Mouse (Mus musculus) intestine, embryonic 16.5 days (tissue): ENCODE data around the gene Fgf6. TPM values are rescaled to one million over a fixed set of nuclear protein-coding genes. Genes with fewer than 3 reads are reported as not detected.

Experiments used
- ATAC-seq: fragments of 200-750 bp; cut with Nextera tagmentation; 2 replicates; pipeline ENCODE4 v1.8.0; 2017; ENCODE audit warnings: moderate TSS enrichment, moderate library complexity
- H3K27ac ChIP-seq: fragments of 300-500 bp; sonication (generic); 2 replicates; pipeline ENCODE4 v1.5.1; 2014; ENCODE audit warnings: mild to moderate bottlenecking, low read length
- H3K27me3 ChIP-seq: fragments of 300-500 bp; sonication (generic); replicated peaks from 2 replicates; pipeline ENCODE4 v1.6.1; 2014; ENCODE audit warnings: low read length, control low read depth, mixed read lengths; ENCODE audit not compliant: control insufficient read depth, insufficient read depth
- H3K36me3 ChIP-seq: fragments of 300-500 bp; sonication (generic); 2 replicates; pipeline ENCODE4 v1.6.1; 2014; ENCODE audit warnings: low read length, control low read depth; ENCODE audit not compliant: control insufficient read depth, insufficient read depth
- H3K4me1 ChIP-seq: fragments of 300-500 bp; sonication (generic); 2 replicates; pipeline ENCODE4 v1.6.1; 2014; ENCODE audit warnings: low read length, control low read depth, mixed read lengths; ENCODE audit not compliant: control insufficient read depth, insufficient read depth
- H3K4me2 ChIP-seq: fragments of 300-500 bp; sonication (generic); 2 replicates; pipeline ENCODE4 v1.6.1; 2014; ENCODE audit warnings: low read depth, low read length, control low read depth
- H3K4me3 ChIP-seq: fragments of 300-500 bp; sonication (generic); 2 replicates; pipeline ENCODE4 v1.5.1; 2014; ENCODE audit warnings: mild to moderate bottlenecking, low read length
- H3K9ac ChIP-seq: fragments of 300-500 bp; sonication (generic); 2 replicates; pipeline ENCODE4 v1.6.1; 2014; ENCODE audit warnings: low read depth, low read length
- H3K9me3 ChIP-seq: fragments of 300-500 bp; sonication (generic); 2 replicates; pipeline ENCODE4 v1.6.1; 2016; ENCODE audit warnings: low read length, control low read depth; ENCODE audit not compliant: control insufficient read depth
- WGBS: fragments of 180-500 bp; shearing (Covaris S2); extraction: QIAGEN DNeasy Blood & Tissue Kit; methylation state at CpG from one replicate; pipeline ENCODE4 v1.1.7; 2014; 5-methylcytosine and 5-hydroxymethylcytosine counted together
- polyA plus RNA-seq: library from polyadenylated mRNA; unstranded; fragments of >200 nt; fragmentation: Nextera tagmentation; extraction: Ambion mirVana; gene quantifications from 2 replicates; pipeline ENCODE4 v1.2.1, GENCODE M21; 2015

Gene Fgf6
- polyA plus RNA-seq: not detected in 2 replicates

- 77% methylated on average over 26 of the region's 26 CpGs for WGBS
- Histone ChIP-seq H3K27me3 (peaks cover 10% of the 10 kb centered on the region; the same call in 1 of the 2 replicates), H3K27ac (no peak within 1 kb of the TSS), H3K36me3 (no peaks in the 10 kb centered on the region), H3K9ac (no peak within 1 kb of the TSS), H3K9me3 (no peaks in the 10 kb centered on the region), H3K4me1 (no peaks in the 10 kb centered on the region), H3K4me2 (no peak within 1 kb of the TSS), H3K4me3 (no peak within 1 kb of the TSS)
- no peak for ATAC-seq
Measured at GRCm38 (mm10) chr6:127014906-127015770, at the start of gene Fgf6. Gene Fgf6, plus strand, starts transcription at chr6:127015586.

DNA sequence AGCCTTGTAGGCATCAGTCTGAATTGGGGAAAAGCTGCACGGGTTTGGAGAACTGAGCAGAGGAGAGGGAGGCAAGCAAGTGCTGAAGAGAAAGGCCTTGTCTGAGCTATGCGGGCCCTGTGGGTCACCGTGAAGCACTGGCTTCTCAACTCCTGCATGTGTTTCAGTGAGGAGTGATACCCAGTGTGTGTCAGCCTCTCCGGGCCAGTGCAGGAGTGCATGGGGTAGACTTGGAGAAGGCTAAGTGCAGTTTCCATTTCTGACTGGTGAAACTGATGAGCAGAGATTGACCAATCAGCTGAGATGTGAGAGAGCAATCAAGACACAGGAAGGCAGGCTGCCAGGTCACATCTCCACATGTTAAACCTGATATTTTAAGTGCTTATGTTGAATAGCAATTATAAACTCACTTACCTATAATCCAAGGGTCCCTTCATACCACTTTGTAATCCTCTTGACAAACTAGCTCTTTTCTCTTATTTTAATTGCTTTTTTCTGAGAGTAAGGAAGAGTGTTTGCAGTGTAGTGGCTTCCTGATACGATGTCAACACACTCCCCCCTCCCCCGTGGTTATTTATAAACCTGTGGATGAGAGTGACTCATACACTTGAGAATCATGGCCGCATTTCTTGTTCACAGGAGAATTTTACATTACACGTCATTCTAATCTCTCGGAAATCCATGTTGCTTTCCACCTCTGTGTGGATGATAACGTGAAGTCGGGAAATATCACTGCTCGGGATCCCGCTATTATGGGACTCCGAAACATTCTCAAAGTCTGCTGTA is 49.0 kb upstream of the Fgf6 start:
- 82% methylated on average over 14 of the region's 14 CpGs for WGBS
- Histone ChIP-seq H3K4me3 (no peak overlapping the region), H3K9me3 (no peaks in the 10 kb centered on the region), H3K4me1 (no peaks in the 10 kb centered on the region), H3K4me2 (no peak overlapping the region), H3K27ac (no peak overlapping the region), H3K27me3 (no peaks in the 10 kb centered on the region), H3K9ac (no peak overlapping the region), H3K36me3 (no peaks in the 10 kb centered on the region)
- no peak for ATAC-seq

GRCm38 (mm10) chr6:126981539-126982234 is 33.7 kb upstream of the Fgf6 start:
- 64% methylated on average over 5 of the region's 5 CpGs for WGBS

DNA sequence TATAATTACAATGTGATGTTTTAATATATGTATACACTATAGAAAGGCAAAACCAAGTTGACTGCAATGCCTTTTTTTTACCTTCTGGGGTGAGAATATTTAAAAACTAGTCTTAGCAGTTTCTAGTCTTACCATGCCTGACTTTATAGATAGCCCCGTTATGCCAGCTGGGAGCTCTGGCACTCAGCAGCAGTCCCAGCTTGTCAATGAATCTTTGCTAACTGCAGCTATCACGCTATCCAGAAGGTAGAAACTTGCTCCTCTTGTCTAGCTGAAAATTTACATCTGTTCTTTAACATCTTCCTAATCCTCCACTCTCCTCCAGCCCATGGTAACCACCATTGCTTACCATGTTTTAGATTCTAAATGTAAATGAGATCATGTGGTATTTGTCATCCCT is 21.7 kb upstream of the Fgf6 start:
- WGBS: 61% methylated on average over 2 of the region's 2 CpGs
- no peak overlapping the region for H3K27ac ChIP-seq
- no peaks in the 10 kb centered on the region for H3K36me3 ChIP-seq
- no peaks in the 10 kb centered on the region for H3K9me3 ChIP-seq
- H3K9ac ChIP-seq: no peak overlapping the region
- no peaks in the 10 kb centered on the region for H3K4me1 ChIP-seq
- no peak for ATAC-seq
- H3K4me3 ChIP-seq: no peak overlapping the region
- H3K4me2 ChIP-seq: no peak overlapping the region
- H3K27me3 ChIP-seq: no peaks in the 10 kb centered on the region

More at GRCm38 (mm10) chr6:126981539-126982234, 33.7 kb upstream of the Fgf6 start:
- H3K9ac ChIP-seq: no peak overlapping the region
- H3K27ac ChIP-seq: no peak overlapping the region
- no peak for ATAC-seq
- no peak overlapping the region for H3K4me2 ChIP-seq
- H3K36me3 ChIP-seq: no peaks in the 10 kb centered on the region; the same call in 1 of the 2 replicates
- no peaks in the 10 kb centered on the region for H3K9me3 ChIP-seq
- H3K4me3 ChIP-seq: no peak overlapping the region
- no peaks in the 10 kb centered on the region for H3K4me1 ChIP-seq
- H3K27me3 ChIP-seq: no peaks in the 10 kb centered on the region

GRCm38 (mm10) chr6:126995494-126995893 is 19.9 kb upstream of the Fgf6 start:
- Histone ChIP-seq H3K27ac (no peak overlapping the region), H3K4me2 (no peak overlapping the region), H3K9ac (no peak overlapping the region), H3K4me3 (no peak overlapping the region), H3K9me3 (no peaks in the 10 kb centered on the region), H3K27me3 (no peaks in the 10 kb centered on the region), H3K36me3 (no peaks in the 10 kb centered on the region), H3K4me1 (no peaks in the 10 kb centered on the region)
- WGBS: 92% methylated on average over 3 of the region's 3 CpGs
- no peak for ATAC-seq

GRCm38 (mm10) chr6:126996399-126996798 is 19.0 kb upstream of the Fgf6 start:
- H3K4me1 ChIP-seq: no peaks in the 10 kb centered on the region
- H3K9ac ChIP-seq: no peak overlapping the region

DNA sequence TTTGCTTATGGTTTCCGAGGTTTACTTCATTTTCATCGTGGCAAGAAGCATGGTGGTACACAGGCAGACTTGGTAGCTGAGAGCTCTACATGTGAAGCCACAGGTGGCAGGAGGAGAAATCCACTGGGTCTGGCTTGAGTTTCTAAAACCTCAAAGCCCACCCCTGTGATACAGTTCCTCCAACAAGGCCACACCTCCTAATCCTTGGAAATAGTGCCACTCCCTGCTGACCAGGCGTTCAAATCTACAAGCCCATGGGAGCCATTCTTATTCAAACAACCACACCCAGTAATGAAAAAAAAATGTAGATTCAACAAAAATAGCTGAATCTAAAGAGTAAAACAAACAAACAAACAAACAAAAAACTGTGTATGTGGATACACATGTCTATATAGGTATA is 9.7 kb upstream of the Fgf6 start:
- H3K4me3 ChIP-seq: no peak overlapping the region
- WGBS: 79% methylated on average over 3 of the region's 3 CpGs
- H3K27ac ChIP-seq: no peak overlapping the region
- H3K36me3 ChIP-seq: no peaks in the 10 kb centered on the region
- no peaks in the 10 kb centered on the region for H3K4me1 ChIP-seq
- H3K9ac ChIP-seq: no peak overlapping the region
- no peak for ATAC-seq
- no peak overlapping the region for H3K4me2 ChIP-seq
- H3K9me3 ChIP-seq: no peaks in the 10 kb centered on the region
- no peaks in the 10 kb centered on the region for H3K27me3 ChIP-seq

More at GRCm38 (mm10) chr6:126996399-126996798, 19.0 kb upstream of the Fgf6 start:
- Histone ChIP-seq H3K4me2 (no peak overlapping the region), H3K27ac (no peak overlapping the region), H3K4me3 (no peak overlapping the region), H3K36me3 (no peaks in the 10 kb centered on the region), H3K9me3 (no peaks in the 10 kb centered on the region), H3K27me3 (no peaks in the 10 kb centered on the region)
- no peak for ATAC-seq
- 71% methylated on average over 5 of the region's 5 CpGs for WGBS

- H3K36me3 ChIP-seq: no peaks in the 10 kb centered on the region
- H3K27ac ChIP-seq: no peak overlapping the region
- H3K9ac ChIP-seq: no peak overlapping the region
- no peaks in the 10 kb centered on the region for H3K27me3 ChIP-seq
- H3K4me2 ChIP-seq: no peak overlapping the region
- no peaks in the 10 kb centered on the region for H3K4me1 ChIP-seq
- H3K9me3 ChIP-seq: no peaks in the 10 kb centered on the region
- no peak for ATAC-seq
- H3K4me3 ChIP-seq: no peak overlapping the region
- 85% methylated on average over 3 of the region's 3 CpGs for WGBS
Measured at GRCm38 (mm10) chr6:127006551-127006950, 8.8 kb upstream of the Fgf6 start.

- Histone ChIP-seq H3K36me3 (no peaks in the 10 kb centered on the region), H3K27me3 (no peaks in the 10 kb centered on the region), H3K4me3 (no peak overlapping the region), H3K9ac (no peak overlapping the region), H3K27ac (no peak overlapping the region), H3K9me3 (no peaks in the 10 kb centered on the region), H3K4me1 (no peaks in the 10 kb centered on the region), H3K4me2 (no peak overlapping the region)
- no peak for ATAC-seq
- 93% methylated on average over 13 of the region's 13 CpGs for WGBS
Measured at GRCm38 (mm10) chr6:127010021-127010420, 5.4 kb upstream of the Fgf6 start.
